Mouse (Mus musculus) lung, postnatal 0 days (tissue): Measurements from ENCODE around the gene Cmtm7. TPM values are rescaled to one million over a fixed set of nuclear protein-coding genes. Genes with fewer than 3 reads are reported as not detected.

Experiments
- ATAC-seq: fragments of 200-750 bp; cut with Nextera tagmentation; 2 replicates; pipeline ENCODE4 v1.8.0; 2017; ENCODE audit warnings: moderate library complexity
- DNase-seq: peaks from one replicate; pipeline ENCODE4 v3.0.0-alpha.2; 2016; ENCODE audit warnings: low spot score
- H3K27ac ChIP-seq: fragments of 300-500 bp; sonication (generic); 2 replicates; pipeline ENCODE4 v1.5.1; 2014; ENCODE audit warnings: antibody characterized with exemption, mild to moderate bottlenecking, low read length, mixed read lengths
- H3K27me3 ChIP-seq: fragments of 300-500 bp; sonication (generic); replicated peaks from 2 replicates; pipeline ENCODE4 v1.6.1; 2014; ENCODE audit warnings: low read length, mixed read lengths; ENCODE audit not compliant: insufficient read depth
- H3K36me3 ChIP-seq: fragments of 300-500 bp; sonication (generic); 2 replicates; pipeline ENCODE4 v1.6.1; 2014; ENCODE audit warnings: low read length, mixed read lengths; ENCODE audit not compliant: insufficient read depth
- H3K4me1 ChIP-seq: fragments of 300-500 bp; sonication (generic); 2 replicates; pipeline ENCODE4 v1.6.1; 2014; ENCODE audit warnings: antibody characterized with exemption, low read depth, low read length, mixed read lengths; ENCODE audit not compliant: insufficient read depth
- H3K4me2 ChIP-seq: fragments of 300-500 bp; sonication (generic); replicated peaks from 2 replicates; pipeline ENCODE4 v1.6.1; 2014; ENCODE audit warnings: low read depth, mild to moderate bottlenecking, low read length, moderate library complexity, mixed read lengths
- H3K4me3 ChIP-seq: fragments of 300-500 bp; sonication (generic); 2 replicates; pipeline ENCODE4 v1.5.1; 2014; ENCODE audit warnings: low read depth, low read length
- H3K9ac ChIP-seq: fragments of 300-500 bp; sonication (generic); replicated peaks from 2 replicates; pipeline ENCODE4 v1.6.1; 2014; ENCODE audit warnings: low read depth, mild to moderate bottlenecking
- H3K9me3 ChIP-seq: fragments of 300-500 bp; sonication (generic); 2 replicates; pipeline ENCODE4 v1.6.1; 2016; ENCODE audit warnings: low read length, mixed read lengths
- CTCF ChIP-seq: IDR thresholded peaks from 2 replicates; pipeline ENCODE4 v1.5.1; 2016; ENCODE audit warnings: antibody characterized with exemption, mild to moderate bottlenecking
- EP300 ChIP-seq: IDR thresholded peaks from 2 replicates; pipeline ENCODE4 v1.6.1; 2016; ENCODE audit warnings: antibody characterized with exemption, mild to moderate bottlenecking, control low read depth
- WGBS: fragments of 180-500 bp; shearing (Covaris S2); extraction: QIAGEN DNeasy Blood & Tissue Kit; methylation state at CpG from one replicate; pipeline ENCODE4 v1.1.7; 2014; 5-methylcytosine and 5-hydroxymethylcytosine counted together
- polyA plus RNA-seq: library from polyadenylated mRNA; unstranded; fragments of >200 nt; fragmentation: Nextera tagmentation; extraction: Ambion mirVana; gene quantifications from 2 replicates; pipeline ENCODE4 v1.2.1, GENCODE M21; 2015

Cmtm7 gene
- polyA plus RNA-seq, 1 experiment from 2014 or later: 74.8 TPM

GRCm38 (mm10) chr9:114821548-114822289, 40.1 kb upstream of the Cmtm7 start:
- Histone ChIP-seq H3K4me1 (no peaks in the 10 kb centered on the region), H3K36me3 (no peaks in the 10 kb centered on the region), H3K27me3 (no peaks in the 10 kb centered on the region), H3K4me2 (no peak overlapping the region), H3K27ac (no peak overlapping the region), H3K4me3 (no peak overlapping the region), H3K9me3 (no peaks in the 10 kb centered on the region), H3K9ac (no peak overlapping the region)
- ATAC-seq: no peak
- 79% methylated on average over 15 of the region's 15 CpGs for WGBS
- TF ChIP-seq CTCF: no peak
- no peak for TF ChIP-seq EP300
- no peak for DNase-seq

GRCm38 (mm10) chr9:114818918-114819317, 37.3 kb upstream of the Cmtm7 start:
- Histone ChIP-seq H3K9me3 (no peaks in the 10 kb centered on the region), H3K9ac (no peak overlapping the region), H3K27ac (no peak overlapping the region), H3K4me3 (no peak overlapping the region), H3K36me3 (no peaks in the 10 kb centered on the region), H3K27me3 (no peaks in the 10 kb centered on the region), H3K4me1 (no peaks in the 10 kb centered on the region), H3K4me2 (no peak overlapping the region)
- 66% methylated on average over 3 of the region's 3 CpGs for WGBS
- no peak for DNase-seq
- ATAC-seq: no peak; the same call in 1 of the 2 replicates
- no peak for TF ChIP-seq CTCF
- TF ChIP-seq EP300: no peak

- H3K27me3 ChIP-seq: no peaks in the 10 kb centered on the region
- H3K9me3 ChIP-seq: no peaks in the 10 kb centered on the region
- H3K4me2 ChIP-seq: no peak overlapping the region
- H3K9ac ChIP-seq: no peak overlapping the region
- no peak overlapping the region for H3K4me3 ChIP-seq
- no peak for TF ChIP-seq CTCF
- no peak for TF ChIP-seq EP300
- no peaks in the 10 kb centered on the region for H3K36me3 ChIP-seq
- WGBS: 71% methylated on average over 7 of the region's 7 CpGs
- H3K4me1 ChIP-seq: no peaks in the 10 kb centered on the region
- DNase-seq (no peak), ATAC-seq (no peak)
- H3K27ac ChIP-seq: no peak overlapping the region
These were observed 35.4 kb upstream of the Cmtm7 start for GRCm38 (mm10) chr9:114817012-114817411.

- no peaks in the 10 kb centered on the region for H3K36me3 ChIP-seq
- WGBS: 85% methylated on average over 7 of the region's 7 CpGs
- no peak overlapping the region for H3K4me3 ChIP-seq
- ATAC-seq: no peak
- no peaks in the 10 kb centered on the region for H3K9me3 ChIP-seq
- no peak overlapping the region for H3K4me2 ChIP-seq
- H3K27me3 ChIP-seq: no peaks in the 10 kb centered on the region
- TF ChIP-seq EP300 (no peak), CTCF (no peak)
- 0 out of 2 replicates have a peak overlapping the region, but pooled peaks have one; percentile 32 for H3K27ac ChIP-seq
- H3K9ac ChIP-seq: no peak overlapping the region
- no peak for DNase-seq
- no peaks in the 10 kb centered on the region for H3K4me1 ChIP-seq
These were observed 34.5 kb upstream of the Cmtm7 start for GRCm38 (mm10) chr9:114816121-114816520.

- ATAC-seq (peak; percentile 82), DNase-seq (peak; percentile 81)
- Histone ChIP-seq H3K36me3 (no peaks in the 10 kb centered on the region), H3K9me3 (no peaks in the 10 kb centered on the region), H3K27me3 (no peaks in the 10 kb centered on the region), H3K4me1 (no peaks in the 10 kb centered on the region), H3K9ac (no peak overlapping the region), H3K27ac (no peak overlapping the region), H3K4me3 (no peak overlapping the region), H3K4me2 (no peak overlapping the region)
- TF ChIP-seq EP300 (no peak), CTCF (peak; percentile 86)
- WGBS: 50% methylated on average over 4 of the region's 4 CpGs
These were observed 33.7 kb upstream of the Cmtm7 start for GRCm38 (mm10) chr9:114815315-114815714.

GRCm38 (mm10) chr9:114812001-114812400, 30.3 kb upstream of the Cmtm7 start:
- no peak overlapping the region for H3K4me2 ChIP-seq
- no peak overlapping the region for H3K27ac ChIP-seq
- DNase-seq: no peak
- H3K9me3 ChIP-seq: no peaks in the 10 kb centered on the region
- 78% methylated on average over 4 of the region's 4 CpGs for WGBS
- no peak overlapping the region for H3K9ac ChIP-seq
- H3K4me3 ChIP-seq: no peak overlapping the region
- H3K4me1 ChIP-seq: no peaks in the 10 kb centered on the region
- no peak for ATAC-seq
- no peak for TF ChIP-seq EP300
- TF ChIP-seq CTCF: no peak
- no peaks in the 10 kb centered on the region for H3K36me3 ChIP-seq
- no peaks in the 10 kb centered on the region for H3K27me3 ChIP-seq

- H3K36me3 ChIP-seq: no peaks in the 10 kb centered on the region
- TF ChIP-seq EP300 (no peak), CTCF (no peak)
- DNase-seq (no peak), ATAC-seq (no peak)
- H3K4me3 ChIP-seq: no peak overlapping the region
- H3K4me1 ChIP-seq: no peaks in the 10 kb centered on the region
- no peak overlapping the region for H3K9ac ChIP-seq
- H3K4me2 ChIP-seq: no peak overlapping the region
- no peaks in the 10 kb centered on the region for H3K27me3 ChIP-seq
- 49% methylated on average over 11 of the region's 11 CpGs for WGBS
- H3K9me3 ChIP-seq: no peaks in the 10 kb centered on the region
- H3K27ac ChIP-seq: no peak overlapping the region
These were observed 29.2 kb upstream of the Cmtm7 start for GRCm38 (mm10) chr9:114810837-114811236.
